Mouse (Mus musculus) thymus, postnatal 10 days (tissue): ENCODE measurements at regions not wholly inside any gene's neighbourhood (a gene's known extent, or its start where the extent isn't known, plus 50 kb on each side); places are given as distances from the start of the nearest gene placed in this dataset.

Source experiments
- DNase-seq, 2 experiments: peaks; one replicate each; pipeline ENCODE4 v3.0.0; 2021; ENCODE audit warnings: low spot score in 2 of 2

DNA sequence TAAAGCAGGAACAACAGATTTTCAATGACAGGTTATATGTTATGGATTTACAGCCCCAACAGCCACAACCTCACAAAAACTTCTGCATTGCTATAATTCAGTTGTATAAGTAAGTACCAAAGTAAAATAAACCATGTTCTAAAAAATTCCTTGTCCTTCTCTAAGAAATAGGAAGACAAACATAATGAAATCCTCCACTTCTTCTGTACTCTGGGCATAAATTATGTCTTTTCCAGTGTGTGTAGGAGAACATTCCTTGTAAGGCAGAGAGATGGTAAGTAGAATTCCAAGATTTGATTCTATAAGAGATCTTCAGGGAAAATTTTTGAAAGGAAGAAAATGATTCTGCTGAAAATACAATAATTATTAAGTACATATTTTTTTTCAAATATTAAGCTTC, 209.4 kb upstream of the Zc3h12c start:
- DNase-seq = no peak

- no peak for DNase-seq
Measured at GRCm38 (mm10) chr9:52376914-52377313, 208.5 kb upstream of the Zc3h12c start.

GRCm38 (mm10) chr9:52371296-52371695, 202.9 kb upstream of the Zc3h12c start:
- DNase-seq = no peak

DNA sequence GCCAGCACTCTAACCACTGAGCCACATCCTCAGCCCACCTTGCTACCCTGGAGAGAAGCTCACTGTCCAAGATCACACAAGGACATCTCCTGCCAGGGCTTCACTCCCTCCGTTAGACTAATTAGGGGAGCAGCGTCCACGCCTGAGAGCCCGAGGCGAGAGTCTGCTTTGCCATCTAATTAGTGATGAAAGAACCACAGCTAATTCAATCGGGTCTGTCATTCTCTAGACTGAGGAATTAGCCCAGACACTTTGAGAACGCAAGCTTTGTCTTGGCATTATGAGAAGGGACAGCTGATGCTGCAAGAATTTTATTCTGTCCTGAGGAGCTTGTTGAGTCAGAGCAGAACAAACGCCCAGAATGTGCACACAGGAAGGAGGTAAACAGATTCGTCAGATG, 200.5 kb upstream of the Zc3h12c start:
- DNase-seq = no peak

DNA sequence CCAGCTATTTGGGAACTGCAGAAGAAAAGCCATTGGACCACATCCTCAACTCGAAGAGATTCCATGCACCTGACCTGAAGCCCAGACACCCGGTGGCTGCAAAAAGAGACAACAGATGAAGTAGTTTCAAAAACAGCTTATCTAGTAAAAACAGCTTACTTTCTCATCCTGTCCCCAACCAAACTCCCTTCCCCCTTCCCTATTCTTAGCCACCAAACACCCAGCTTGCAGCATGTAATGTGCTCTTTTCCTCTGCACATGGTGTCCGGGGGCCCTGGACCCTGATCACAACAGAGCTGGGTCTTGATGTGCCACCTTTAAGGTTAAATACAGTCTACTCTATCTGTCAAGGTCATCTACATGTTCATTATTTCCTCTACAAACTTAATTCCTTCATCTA, 199.7 kb upstream of the Zc3h12c start:
- DNase-seq = no peak

- DNase-seq = no peak
Measured at GRCm38 (mm10) chr9:52366046-52366445, 197.7 kb upstream of the Zc3h12c start.

DNA sequence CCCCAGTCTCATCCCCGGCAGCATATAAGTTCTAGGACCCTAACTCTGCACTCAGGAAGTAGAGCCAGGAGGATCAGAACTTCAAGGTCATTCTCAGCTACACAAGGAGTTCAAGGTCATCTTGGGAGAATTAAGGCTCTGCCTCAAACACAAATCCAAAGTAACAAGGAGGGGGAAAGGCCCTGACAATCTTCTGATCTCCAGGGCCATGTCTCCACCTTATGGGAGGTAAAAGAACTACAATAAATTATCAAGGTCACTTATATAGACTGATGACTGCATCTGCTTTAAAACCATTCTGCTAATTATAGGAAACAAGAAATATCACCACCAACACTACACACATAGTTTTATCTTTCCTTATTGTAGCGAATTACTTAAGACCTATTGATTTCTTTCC, 193.2 kb upstream of the Zc3h12c start:
- no peak for DNase-seq

DNA sequence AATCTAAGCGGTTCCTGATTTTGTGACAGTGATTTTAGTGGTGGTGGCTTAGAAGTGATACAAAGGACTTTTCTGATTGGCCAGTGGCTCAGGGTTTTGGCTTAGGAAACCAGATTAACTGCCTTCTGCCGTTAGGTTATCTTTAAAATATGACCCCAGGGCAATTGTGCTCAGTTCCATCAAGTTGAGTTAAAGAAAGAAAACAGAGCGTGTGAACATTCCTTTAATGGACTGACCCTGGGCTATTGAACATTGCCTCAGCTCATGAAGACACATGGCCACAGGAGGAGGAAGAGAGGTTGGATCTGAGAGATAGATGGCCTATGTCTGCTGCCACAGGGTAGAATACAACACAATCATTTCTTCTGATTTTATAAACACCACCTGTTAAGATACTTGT, 191.0 kb upstream of the Zc3h12c start:
- DNase-seq = no peak

DNA sequence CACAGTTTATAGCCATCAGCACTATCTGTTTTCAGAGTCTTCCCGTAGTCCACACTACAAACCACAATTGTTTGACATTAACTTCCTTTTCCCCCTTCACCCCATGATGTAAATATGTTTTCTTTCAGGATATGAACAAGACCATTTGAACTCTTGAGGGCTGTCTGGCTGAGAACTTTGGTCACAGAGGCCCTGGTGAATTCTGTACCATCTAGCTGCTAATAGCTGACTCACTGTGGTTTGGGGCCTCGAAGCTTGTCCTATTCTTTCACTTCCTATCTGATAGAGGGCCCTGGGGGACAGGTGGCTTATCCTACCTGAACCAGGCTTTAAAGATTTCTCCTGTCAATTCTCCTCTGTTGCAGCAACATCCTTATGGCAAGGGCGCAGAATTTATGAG, 188.2 kb upstream of the Zc3h12c start:
- no peak for DNase-seq

DNA sequence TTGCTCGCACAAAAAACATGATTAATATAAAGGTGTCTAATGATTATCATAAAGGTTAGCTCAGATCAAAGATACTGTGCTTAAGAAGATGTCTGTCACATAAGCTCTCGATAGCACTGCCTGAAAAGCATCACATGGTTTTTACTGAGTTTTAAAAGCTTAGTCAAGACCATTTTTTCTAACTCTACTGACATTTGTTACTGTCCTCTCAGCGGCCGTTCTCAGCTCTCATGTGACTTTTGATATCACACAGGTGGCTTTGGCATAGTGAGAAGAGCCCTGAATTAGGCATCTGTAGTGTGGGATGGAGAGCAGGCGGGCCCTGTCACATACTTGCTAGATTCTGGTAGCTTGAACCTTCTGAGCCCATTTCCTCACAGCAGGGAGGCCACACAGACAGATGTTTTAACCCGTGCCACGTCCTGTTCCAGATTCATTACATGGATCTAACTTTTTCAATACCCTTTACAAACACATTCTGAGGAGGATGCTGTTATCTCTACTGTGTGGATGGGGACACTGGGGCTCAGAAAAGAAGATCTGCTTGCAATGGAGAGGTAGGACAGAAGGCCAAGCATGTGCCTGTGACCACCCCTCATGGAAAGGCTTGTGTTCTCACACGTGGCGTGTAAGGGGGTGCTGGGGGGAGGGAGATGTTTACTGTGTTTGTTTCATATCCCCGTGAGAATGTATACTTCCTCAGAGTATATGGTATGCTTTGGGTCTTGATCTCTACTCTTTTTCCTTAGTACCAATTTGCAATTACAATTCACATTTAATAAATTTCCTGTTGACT, 187.0 kb upstream of the Zc3h12c start:
- no peak for DNase-seq

GRCm38 (mm10) chr9:52348536-52349527, 180.5 kb upstream of the Zc3h12c start:
- no peak for DNase-seq

GRCm38 (mm10) chr9:52344177-52344877, 176.0 kb upstream of the Zc3h12c start:
- DNase-seq = no peak

- DNase-seq = no peak
Measured at GRCm38 (mm10) chr9:52341029-52341428, 172.7 kb upstream of the Zc3h12c start.

GRCm38 (mm10) chr9:52337786-52338322, 169.5 kb upstream of the Zc3h12c start:
- no peak for DNase-seq

DNA sequence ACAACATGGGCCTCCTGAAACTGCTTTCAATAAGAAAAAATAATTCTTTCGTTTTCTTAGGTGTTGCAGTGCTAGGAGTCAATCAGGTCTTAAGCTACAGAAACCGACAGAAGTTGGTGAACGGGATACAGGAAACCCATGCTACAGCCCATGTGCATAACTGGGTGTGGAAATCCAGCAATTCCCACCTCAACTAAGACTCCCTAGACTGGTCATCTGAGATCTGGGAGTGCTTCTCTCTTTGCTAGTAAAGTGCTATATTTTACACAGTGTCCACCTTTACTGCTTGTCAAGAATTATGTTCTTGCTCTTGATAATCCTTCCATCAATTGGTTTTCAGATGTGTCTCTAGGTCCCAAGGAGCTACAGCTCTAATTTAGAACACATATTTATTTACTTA, 166.4 kb upstream of the Zc3h12c start:
- no peak for DNase-seq

DNA sequence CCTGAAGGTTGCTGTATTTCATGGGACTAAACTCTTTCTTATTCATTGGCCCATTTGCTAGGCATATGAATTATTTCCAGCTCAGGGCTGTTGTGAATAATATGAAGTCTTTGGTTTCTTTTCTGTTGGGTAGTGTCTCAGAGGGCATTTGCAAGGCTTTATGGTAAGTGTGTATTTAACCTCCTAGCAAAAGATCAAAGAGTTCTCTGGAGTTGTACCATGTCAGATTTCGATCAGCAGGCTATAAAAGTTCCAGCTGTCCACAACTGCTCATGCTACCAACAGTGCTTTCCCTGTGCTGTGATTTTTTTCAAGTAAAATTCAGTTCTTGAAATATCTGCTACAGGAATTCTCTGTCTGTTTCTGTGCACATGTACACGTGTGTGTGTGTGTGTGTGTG, 165.5 kb upstream of the Zc3h12c start:
- no peak for DNase-seq

DNA sequence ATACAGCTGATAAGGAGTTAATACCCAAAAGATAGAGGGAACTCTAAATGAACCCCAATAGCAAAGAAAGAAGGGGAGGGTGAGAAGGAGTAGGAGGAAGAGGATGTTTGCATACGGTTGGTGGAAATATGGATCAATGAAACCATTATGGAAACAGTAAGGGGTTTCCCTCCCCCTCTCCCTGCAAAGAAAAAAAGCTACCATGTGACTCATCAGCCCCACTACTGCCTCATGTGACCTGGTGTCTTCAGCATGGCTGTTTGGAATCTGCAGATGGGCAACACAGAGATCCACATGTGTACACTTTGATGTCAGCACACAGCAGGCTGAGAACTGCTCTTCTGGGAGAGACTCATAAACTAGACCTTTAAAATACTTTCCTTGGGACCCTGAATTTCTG, 163.4 kb upstream of the Zc3h12c start:
- no peak for DNase-seq

GRCm38 (mm10) chr9:52330652-52331051, 162.3 kb upstream of the Zc3h12c start:
- no peak for DNase-seq

DNA sequence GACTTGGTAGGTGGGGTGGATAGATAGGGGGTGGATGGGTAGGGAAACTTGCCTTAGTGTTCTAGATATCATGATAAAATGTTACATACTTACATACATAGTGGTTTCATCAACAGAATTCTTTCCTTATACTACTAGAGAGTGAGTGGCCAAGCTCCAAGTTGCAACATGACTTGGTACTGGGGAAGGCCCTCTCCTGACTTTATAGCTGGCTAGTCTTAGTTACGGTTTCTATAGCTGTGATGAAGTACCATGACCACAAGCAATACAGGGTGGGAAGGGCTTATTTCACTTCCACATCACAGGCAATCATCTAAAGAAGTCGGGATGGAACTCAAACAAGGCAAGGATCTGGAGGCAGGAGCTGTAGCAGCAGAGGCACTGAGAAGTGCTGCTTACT, 156.0 kb upstream of the Zc3h12c start:
- DNase-seq = no peak

DNA sequence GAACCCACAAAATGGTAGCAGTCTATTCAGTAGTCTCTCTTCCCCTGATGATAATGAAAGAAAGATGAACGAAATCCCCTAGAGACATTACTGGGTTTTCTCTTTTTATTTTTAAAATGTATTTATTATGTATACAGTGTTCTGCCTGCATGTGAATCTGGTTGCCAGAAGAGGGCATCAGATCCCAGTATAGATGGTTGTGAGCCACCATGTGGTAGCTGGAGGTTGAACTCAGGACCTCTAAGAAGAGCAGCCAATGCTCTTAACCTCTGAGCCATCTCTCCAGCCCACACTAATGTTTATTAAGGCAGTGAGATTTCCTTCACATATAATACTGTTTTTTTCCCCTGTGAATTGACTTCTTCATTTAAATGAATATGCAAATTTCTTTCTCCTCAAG, 155.4 kb upstream of the Zc3h12c start:
- DNase-seq = no peak

- no peak for DNase-seq
Measured at GRCm38 (mm10) chr9:52323226-52323625, 154.9 kb upstream of the Zc3h12c start.

- DNase-seq = no peak
Measured at GRCm38 (mm10) chr9:52301521-52301920, 133.1 kb upstream of the Zc3h12c start.
